Mouse (Mus musculus): ENCODE measurements around the gene Ikzf2.
A peak's percentile ranks its signal among the peaks of the same experiment; 100 is the strongest.

Gene Ikzf2

GRCm38 (mm10) chr1:69599074-69599772 is 87.8 kb downstream of the Ikzf2 start:
- no peak for DNase-seq (ENCODE audit: inconsistent age in 2 of 2, low spot score in 1 of 2)

DNA sequence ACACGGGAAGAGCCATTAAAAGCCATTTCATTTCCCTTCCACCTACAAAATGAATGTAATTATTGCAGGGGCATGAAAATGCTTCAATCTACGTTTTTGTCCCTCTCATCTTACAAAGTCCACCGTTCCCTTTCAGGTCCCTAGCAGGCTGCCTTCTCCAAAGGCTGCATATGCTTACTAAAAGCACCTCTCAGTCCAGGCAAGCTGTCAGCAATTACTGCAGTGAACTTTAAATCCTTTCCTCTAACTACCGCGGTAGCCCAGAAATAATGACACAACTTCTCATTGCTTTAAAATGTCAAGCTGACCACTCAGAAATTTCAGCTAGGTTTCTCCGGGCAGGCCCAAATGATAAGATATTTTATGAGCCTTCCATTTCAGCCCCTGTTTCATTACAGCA is 95.2 kb downstream of the Ikzf2 start:
- peak in 1 of 2 experiments; percentile 56 for DNase-seq (ENCODE audit: inconsistent age in 2 of 2, low spot score in 1 of 2)

DNA sequence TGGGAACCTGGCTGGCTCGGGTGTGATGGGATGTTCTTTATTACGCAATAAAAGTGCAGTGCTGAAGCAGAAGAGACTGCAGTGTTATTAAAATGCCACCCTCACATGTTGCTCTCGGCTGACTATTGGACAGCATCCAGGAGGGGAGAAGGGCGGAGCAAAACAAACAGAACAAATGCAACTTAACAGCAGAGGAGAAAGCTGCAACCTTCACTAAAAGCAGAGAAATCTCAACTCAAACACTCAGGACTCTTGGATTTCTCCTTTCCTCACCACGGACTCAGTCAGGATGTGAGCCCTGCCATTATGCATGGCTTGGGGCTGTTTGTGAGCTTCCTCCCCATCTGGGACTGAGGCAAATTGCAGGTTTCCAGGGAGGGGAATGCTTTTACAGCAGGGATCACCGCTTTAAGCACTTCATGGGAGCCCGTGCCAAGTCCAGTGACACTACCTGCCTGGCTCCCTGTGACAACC is 95.7 kb downstream of the Ikzf2 start:
- DNase-seq (ENCODE audit: inconsistent age in 2 of 2, low spot score in 1 of 2), result peak; percentile 30 to 75

GRCm38 (mm10) chr1:69585546-69585945 is 101.5 kb downstream of the Ikzf2 start:
- peak in 1 of 2 experiments; percentile 76 for DNase-seq (ENCODE audit: inconsistent age in 2 of 2, low spot score in 1 of 2)

DNA sequence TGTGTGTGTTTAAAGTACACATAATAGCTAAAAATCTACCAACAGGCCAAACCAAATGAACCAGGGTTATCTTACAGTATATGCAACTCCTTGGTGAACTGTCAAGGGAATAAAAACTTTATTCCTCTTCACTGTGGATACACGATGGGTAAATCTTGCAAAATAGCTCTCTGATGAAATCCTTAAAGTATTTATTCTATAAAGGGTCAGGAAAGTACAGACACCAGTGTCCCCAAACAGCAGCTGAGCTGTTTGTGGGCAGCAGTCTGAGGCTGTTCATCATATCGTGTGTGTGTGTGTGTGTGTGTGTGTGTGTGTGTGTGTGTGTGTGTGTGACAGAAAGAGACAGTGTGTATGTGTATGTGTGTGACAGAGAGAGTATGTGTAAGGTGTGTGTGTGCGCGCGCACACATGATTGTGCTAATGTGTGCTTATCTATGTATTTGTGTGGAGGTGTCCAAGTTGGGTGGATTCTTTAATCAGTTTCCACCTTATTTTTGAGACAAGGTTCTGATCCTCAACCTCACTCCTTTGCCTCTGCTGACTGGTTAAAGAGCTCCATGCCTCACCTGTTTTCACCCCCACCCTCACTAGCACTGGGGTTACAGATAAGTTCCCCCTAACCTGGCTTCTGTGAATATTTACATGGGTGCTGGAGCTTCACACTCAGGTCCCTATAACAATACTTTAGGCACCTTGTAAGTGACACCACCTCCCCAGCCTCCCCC is 102.9 kb downstream of the Ikzf2 start:
- no peak for DNase-seq (ENCODE audit: inconsistent age in 2 of 2, low spot score in 1 of 2)

DNA sequence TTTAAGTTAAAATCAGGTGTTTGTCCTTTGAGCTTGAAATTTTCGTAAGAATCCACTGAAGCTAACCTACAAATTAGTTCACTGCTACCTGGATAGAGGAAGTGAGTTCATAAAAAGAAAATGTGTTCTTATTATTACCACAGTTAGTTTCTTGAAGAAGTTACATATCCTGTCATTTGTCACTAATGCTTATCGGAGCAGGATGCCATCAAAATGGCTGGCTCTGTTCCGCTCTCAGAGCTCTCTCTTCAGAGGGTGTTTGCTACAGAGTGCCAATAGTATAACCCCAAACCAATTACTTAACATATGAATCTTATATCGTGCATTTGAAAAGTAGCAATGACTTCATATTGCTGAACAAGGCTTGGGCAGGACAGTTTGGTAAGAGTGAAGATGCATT is 108.1 kb downstream of the Ikzf2 start:
- DNase-seq (ENCODE audit: inconsistent age in 2 of 2, low spot score in 1 of 2), result no peak

DNA sequence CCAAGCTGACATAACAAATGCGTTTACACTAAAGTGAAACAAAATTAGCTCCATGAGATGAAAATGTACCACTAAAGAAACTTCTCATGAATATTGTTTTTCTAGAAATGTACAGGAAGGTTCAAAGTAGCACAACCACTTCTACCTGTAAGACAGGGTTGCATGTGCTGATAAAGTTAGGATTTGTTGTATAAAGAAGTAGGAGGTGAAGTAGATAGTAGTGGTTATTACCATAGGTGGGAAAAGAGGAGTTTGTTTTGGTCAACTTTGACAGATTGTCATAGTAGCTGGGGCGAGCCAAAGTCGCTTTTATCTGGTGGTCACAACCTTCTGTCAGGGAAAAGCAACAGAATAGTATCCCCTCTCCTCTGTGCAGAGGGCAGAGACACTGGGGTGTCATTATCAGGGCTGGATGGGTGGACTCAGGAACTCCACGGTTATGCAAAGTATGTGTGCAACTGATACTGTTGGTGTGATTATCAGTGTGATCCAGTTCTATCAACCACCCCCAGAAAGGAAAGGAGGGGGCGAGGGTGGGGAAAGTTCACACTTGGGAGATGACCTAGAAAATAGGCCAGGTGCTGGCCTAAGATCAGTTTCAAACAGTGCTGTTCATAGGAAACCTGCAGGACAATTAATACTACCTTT is 127.5 kb downstream of the Ikzf2 start:
- DNase-seq (ENCODE audit: inconsistent age in 2 of 2, low spot score in 1 of 2), result no peak

DNA sequence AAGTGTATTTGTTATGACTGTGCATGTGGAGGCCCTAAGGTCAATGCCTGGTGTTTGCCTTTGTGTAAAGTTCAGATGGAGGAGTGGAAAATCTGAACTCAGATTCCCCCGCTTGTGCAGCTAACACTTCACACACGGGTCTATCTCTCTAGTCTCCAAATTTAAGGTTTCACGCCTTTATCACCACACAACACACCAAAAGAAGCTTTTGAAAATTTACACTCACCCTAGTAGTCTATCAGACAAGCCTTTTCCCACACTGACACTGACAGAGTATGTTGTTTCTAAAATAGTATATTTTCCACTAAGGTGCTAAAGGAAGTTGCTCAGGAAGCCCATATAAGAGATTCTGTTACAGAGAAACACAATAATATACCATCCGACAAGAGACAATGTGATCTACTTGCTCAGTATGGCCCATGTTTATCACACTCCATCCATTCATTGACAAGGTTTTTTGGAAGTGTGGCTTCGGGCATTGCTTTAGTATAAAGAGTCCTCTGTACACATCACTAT is 131.4 kb downstream of the Ikzf2 start:
- DNase-seq (ENCODE audit: inconsistent age in 2 of 2, low spot score in 1 of 2), result no peak

GRCm38 (mm10) chr1:69549987-69550386 is 137.1 kb downstream of the Ikzf2 start:
- no peak for DNase-seq (ENCODE audit: inconsistent age in 2 of 2, low spot score in 1 of 2)

- no peak for DNase-seq (ENCODE audit: inconsistent age in 2 of 2, low spot score in 1 of 2)
These were observed 141.2 kb downstream of the Ikzf2 start for GRCm38 (mm10) chr1:69545885-69546253.

GRCm38 (mm10) chr1:69545217-69545884 is 141.7 kb downstream of the Ikzf2 start:
- no peak for DNase-seq (ENCODE audit: inconsistent age in 2 of 2, low spot score in 1 of 2)

DNA sequence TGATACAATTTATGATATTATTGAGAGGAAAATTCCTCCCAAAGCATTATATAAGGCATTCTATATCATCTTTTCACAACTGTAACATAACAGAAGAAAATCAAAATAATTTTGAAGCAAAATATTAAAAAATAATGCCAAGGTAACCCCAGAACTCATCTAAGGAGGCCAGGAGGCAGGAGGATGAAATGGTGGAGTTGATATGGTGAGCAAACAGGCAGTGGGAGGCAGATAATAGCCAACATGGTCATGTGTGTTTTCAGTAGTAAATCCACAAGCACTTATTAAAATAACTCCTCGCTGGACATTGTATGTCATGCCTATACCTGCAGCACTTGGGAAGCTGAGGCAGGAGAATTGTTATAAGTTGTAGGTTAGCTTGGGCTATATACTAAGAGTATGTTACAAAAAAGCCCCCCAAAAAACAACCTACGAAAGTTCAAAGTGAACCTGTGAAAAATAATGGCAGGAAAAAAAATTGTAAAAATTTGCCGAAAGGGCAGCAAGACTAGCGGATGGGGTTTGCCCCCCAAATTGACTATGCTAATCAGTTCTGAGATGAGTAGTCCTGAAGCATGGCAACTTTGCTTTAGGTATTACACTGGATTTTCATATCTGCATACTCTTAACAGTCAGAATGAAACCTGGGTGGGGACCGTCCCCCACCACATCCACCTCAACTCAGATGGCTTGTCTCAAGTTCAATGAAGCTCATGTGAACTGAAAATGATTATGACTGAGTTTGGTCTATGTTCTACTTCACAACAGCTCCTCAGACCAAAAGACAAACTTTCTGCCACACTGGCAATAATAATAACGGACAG is 143.1 kb downstream of the Ikzf2 start:
- DNase-seq (ENCODE audit: inconsistent age in 2 of 2, low spot score in 1 of 2), result no peak

DNA sequence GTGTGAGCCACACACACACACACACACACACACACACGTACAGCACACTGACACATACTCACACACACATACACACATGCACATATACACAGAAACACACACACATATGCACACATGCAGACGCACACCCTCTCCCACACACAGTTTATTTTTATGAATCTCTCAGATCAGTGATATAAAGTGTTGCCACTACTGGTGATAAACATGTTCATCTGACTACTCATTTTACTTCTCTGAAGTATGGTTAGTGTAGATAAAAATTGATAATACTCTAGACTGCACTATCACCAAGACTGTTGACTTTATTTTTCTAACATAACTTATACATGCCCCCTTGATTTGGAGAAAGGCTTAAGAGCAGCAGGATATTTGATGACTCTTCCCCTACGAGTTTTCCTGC is 144.5 kb downstream of the Ikzf2 start:
- DNase-seq (ENCODE audit: inconsistent age in 2 of 2, low spot score in 1 of 2), result no peak

- no peak for DNase-seq (ENCODE audit: inconsistent age in 2 of 2, low spot score in 1 of 2)
These were observed 148.4 kb downstream of the Ikzf2 start for GRCm38 (mm10) chr1:69538663-69539062.

GRCm38 (mm10) chr1:69537619-69538018 is 149.4 kb downstream of the Ikzf2 start:
- no peak for DNase-seq (ENCODE audit: inconsistent age in 2 of 2, low spot score in 1 of 2)

GRCm38 (mm10) chr1:69535507-69535906 is 151.5 kb downstream of the Ikzf2 start:
- DNase-seq (ENCODE audit: inconsistent age in 2 of 2, low spot score in 1 of 2), result no peak

DNA sequence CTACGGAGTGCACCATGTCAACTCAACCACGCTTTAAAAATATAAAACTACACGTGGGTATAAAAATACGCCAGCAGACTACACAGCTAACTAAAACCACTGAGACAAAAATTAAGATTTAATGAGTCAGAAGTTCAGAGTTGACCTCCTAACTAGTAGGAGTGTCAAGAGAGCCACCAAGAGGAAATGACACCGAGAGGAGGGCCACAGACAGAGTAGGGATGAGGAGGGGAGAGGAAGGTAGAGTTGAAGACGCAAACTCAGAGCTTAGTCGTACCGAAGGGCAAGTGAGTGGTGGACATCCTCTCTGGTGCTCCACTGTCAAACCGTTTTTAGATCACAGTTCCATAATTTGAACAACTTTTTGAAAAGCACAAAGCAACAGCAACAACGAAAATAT is 154.0 kb downstream of the Ikzf2 start:
- DNase-seq (ENCODE audit: inconsistent age in 2 of 2, low spot score in 1 of 2), result no peak

GRCm38 (mm10) chr1:69528696-69529095 is 158.3 kb downstream of the Ikzf2 start:
- DNase-seq (ENCODE audit: inconsistent age in 2 of 2, low spot score in 1 of 2), result no peak

DNA sequence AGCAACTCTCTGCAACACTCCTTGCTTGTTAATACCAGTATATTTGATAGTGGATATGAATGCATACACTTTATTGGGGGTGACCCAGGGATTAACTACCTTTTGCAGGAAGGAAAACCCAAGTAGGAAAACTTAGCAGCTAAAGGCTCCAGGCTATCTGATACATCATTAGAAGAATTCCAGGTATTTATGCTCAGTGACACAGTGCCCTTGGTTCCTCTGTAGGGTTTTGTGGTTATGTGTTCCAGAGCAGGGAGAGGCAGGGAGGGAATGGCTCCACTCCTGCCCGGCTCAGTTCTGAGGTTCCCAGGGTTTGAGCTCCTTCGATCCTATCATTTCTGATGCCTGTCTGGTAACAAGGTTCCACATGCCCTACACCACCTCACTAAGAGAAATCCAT is 165.4 kb downstream of the Ikzf2 start:
- DNase-seq (ENCODE audit: inconsistent age in 2 of 2, low spot score in 1 of 2), result no peak

- DNase-seq (ENCODE audit: inconsistent age in 2 of 2, low spot score in 1 of 2), result no peak
These were observed 167.7 kb downstream of the Ikzf2 start for GRCm38 (mm10) chr1:69519356-69519755.

All from adrenal gland, adult (tissue).